Mouse (Mus musculus): Measurements from ENCODE around the gene Kcne2.

Gene Kcne2

GRCm38 (mm10) chr16:92313953-92314741 is 22.0 kb downstream of the Kcne2 start:
- peak; percentile 93 for DNase-seq

- no peak for DNase-seq
These were observed 24.0 kb downstream of the Kcne2 start for GRCm38 (mm10) chr16:92316049-92316738.

GRCm38 (mm10) chr16:92319353-92320109 is 27.3 kb downstream of the Kcne2 start:
- DNase-seq = peak; percentile 92

- DNase-seq = no peak
These were observed 28.2 kb downstream of the Kcne2 start for GRCm38 (mm10) chr16:92320361-92320760.

- DNase-seq = no peak
These were observed 29.2 kb downstream of the Kcne2 start, which contains the start of gene Fam243 for GRCm38 (mm10) chr16:92321341-92321740. Fam243 (minus strand) TSS chr16:92321441.

- no peak for DNase-seq
These were observed 32.3 kb downstream of the Kcne2 start for GRCm38 (mm10) chr16:92324309-92325061.

- DNase-seq = no peak
These were observed 32.8 kb downstream of the Kcne2 start for GRCm38 (mm10) chr16:92325062-92325406.

GRCm38 (mm10) chr16:92327911-92328310 is 35.7 kb downstream of the Kcne2 start:
- no peak for DNase-seq

GRCm38 (mm10) chr16:92330966-92331365 is 38.8 kb downstream of the Kcne2 start:
- DNase-seq = peak; percentile 86

- DNase-seq = no peak
These were observed 42.4 kb downstream of the Kcne2 start for GRCm38 (mm10) chr16:92334600-92334999.

GRCm38 (mm10) chr16:92336280-92336679 is 44.1 kb downstream of the Kcne2 start:
- DNase-seq = peak; percentile 92

GRCm38 (mm10) chr16:92340612-92341511 is 48.7 kb downstream of the Kcne2 start:
- DNase-seq = peak; percentile 94

- peak; percentile 96 for DNase-seq
These were observed 53.0 kb downstream of the Kcne2 start for GRCm38 (mm10) chr16:92345177-92345576.

GRCm38 (mm10) chr16:92346297-92346916 is 54.2 kb downstream of the Kcne2 start:
- DNase-seq = peak; percentile 97

Data from heart, adult 11 months (tissue).